Mouse (Mus musculus) urinary bladder, adult 18-20 months (tissue): ENCODE results near the gene Exd1.
"Not testable (repeated sequence)": the region's sequence is repeated elsewhere in the genome, so short reads cannot be mapped to it uniquely, and the experiment has no call there.

ENCODE experiments used
- DNase-seq, 2 experiments: peaks; one replicate each; pipeline ENCODE4 v3.0.0; 2022; ENCODE audit warnings: low spot score in 2 of 2, mixed read lengths in 2 of 2

Gene Exd1

GRCm38 (mm10) chr2:119542106-119542505, 5.3 kb downstream of the Exd1 start:
- DNase-seq = peak in 1 of 2 experiments; percentile 32

GRCm38 (mm10) chr2:119538802-119539201, 8.6 kb downstream of the Exd1 start:
- no peak for DNase-seq

- DNase-seq = no peak
Observed at GRCm38 (mm10) chr2:119525422-119525821, 22.0 kb downstream of the Exd1 start.

GRCm38 (mm10) chr2:119523836-119524235, 23.6 kb downstream of the Exd1 start:
- no peak for DNase-seq

- no peak for DNase-seq
Observed at GRCm38 (mm10) chr2:119520550-119520949, 26.9 kb downstream of the Exd1 start.

GRCm38 (mm10) chr2:119516811-119517210, 30.6 kb downstream of the Exd1 start:
- DNase-seq = no peak

- no peak for DNase-seq
Observed at GRCm38 (mm10) chr2:119514026-119514522, 33.4 kb downstream of the Exd1 start.

- DNase-seq = no peak
Observed at GRCm38 (mm10) chr2:119512292-119512691, 35.1 kb downstream of the Exd1 start.

GRCm38 (mm10) chr2:119510856-119511255, 36.6 kb downstream of the Exd1 start:
- no peak for DNase-seq

- DNase-seq = not testable (repeated sequence)
Observed at GRCm38 (mm10) chr2:119508518-119508917, 38.9 kb downstream of the Exd1 start.

GRCm38 (mm10) chr2:119507108-119507507, 40.3 kb downstream of the Exd1 start:
- no peak for DNase-seq

- DNase-seq = no peak
Observed at GRCm38 (mm10) chr2:119500965-119501652, 46.3 kb downstream of the Exd1 start.

GRCm38 (mm10) chr2:119498859-119499258, 48.6 kb downstream of the Exd1 start:
- DNase-seq = no peak

- DNase-seq = no peak
Observed at GRCm38 (mm10) chr2:119496082-119496481, 51.3 kb downstream of the Exd1 start.

GRCm38 (mm10) chr2:119491953-119492352, 55.5 kb downstream of the Exd1 start:
- DNase-seq = no peak

GRCm38 (mm10) chr2:119486488-119486887, 60.9 kb downstream of the Exd1 start:
- DNase-seq = no peak

GRCm38 (mm10) chr2:119482307-119482706, 65.1 kb downstream of the Exd1 start:
- DNase-seq = no peak

GRCm38 (mm10) chr2:119478397-119478749, 69.1 kb downstream of the Exd1 start:
- DNase-seq = no peak

GRCm38 (mm10) chr2:119477571-119478396, 69.6 kb downstream of the Exd1 start, which contains the start of gene Ino80:
TSS of gene Ino80 (minus strand) at chr2:119477687.
- peak; percentile 97 to 98 for DNase-seq

- peak; percentile 74 to 87 for DNase-seq
Observed at GRCm38 (mm10) chr2:119476621-119477391, 70.6 kb downstream of the Exd1 start.

GRCm38 (mm10) chr2:119476166-119476565, 71.3 kb downstream of the Exd1 start:
- no peak for DNase-seq
